Mouse (Mus musculus) bone marrow macrophage, adult 2 months (primary cell): ENCODE data around the gene Bicral.

Experiments used
- CTCF ChIP-seq: IDR thresholded peaks from 2 replicates; pipeline ENCODE4 v1.5.1; 2012; ENCODE audit warnings: low read depth, mild to moderate bottlenecking, low read length, moderate library complexity
- POLR2A ChIP-seq: IDR thresholded peaks from 2 replicates; pipeline ENCODE4 v1.6.1; 2012; ENCODE audit warnings: mild to moderate bottlenecking, low read depth, low read length, borderline replicate concordance

DNA sequence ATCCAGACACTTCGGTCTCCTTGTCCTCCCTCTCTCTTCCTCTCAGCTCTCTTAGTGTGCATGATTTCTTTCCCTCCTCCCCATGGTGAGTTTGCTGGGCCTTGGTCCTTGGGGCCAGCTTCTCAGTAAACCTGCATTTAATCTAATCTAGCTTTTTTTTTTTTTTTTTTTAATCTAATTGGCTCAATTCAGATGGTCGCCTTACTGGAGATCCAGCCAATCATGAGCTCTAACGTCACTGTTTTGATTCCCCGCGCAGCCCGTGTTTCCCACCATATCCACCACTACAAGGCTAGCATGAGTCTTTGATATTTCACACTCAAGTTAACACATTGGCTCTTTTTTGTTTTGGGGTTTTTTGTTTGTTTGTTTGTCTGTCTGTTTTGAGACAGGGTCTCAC, 43.8 kb downstream of the Bicral start:
- TF ChIP-seq POLR2A (no peak), CTCF (no peak)
